Mouse (Mus musculus) forebrain, embryonic 16.5 days (tissue): ENCODE results near the gene Inip. TPM values are rescaled to one million over a fixed set of nuclear protein-coding genes. Genes with fewer than 3 reads are reported as not detected.

Experiments used
- ATAC-seq: fragments of 200-750 bp; cut with Nextera tagmentation; 2 replicates; pipeline ENCODE4 v1.8.0; 2017; ENCODE audit warnings: mild to moderate bottlenecking, moderate library complexity
- H3K27ac ChIP-seq: fragments of 300-500 bp; sonication (generic); 2 replicates; pipeline ENCODE4 v1.5.1; 2014; ENCODE audit warnings: low read length, control low read depth
- H3K27me3 ChIP-seq: fragments of 300-500 bp; sonication (generic); replicated peaks from 2 replicates; pipeline ENCODE4 v1.6.1; 2014; ENCODE audit warnings: low read length; ENCODE audit not compliant: control insufficient read depth, insufficient read depth
- H3K36me3 ChIP-seq: fragments of 300-500 bp; sonication (generic); 2 replicates; pipeline ENCODE4 v1.6.1; 2014; ENCODE audit not compliant: control insufficient read depth, insufficient read depth
- H3K4me1 ChIP-seq: fragments of 300-500 bp; sonication (generic); replicated peaks from 2 replicates; pipeline ENCODE4 v1.6.1; 2014; ENCODE audit warnings: low read length; ENCODE audit not compliant: control insufficient read depth, insufficient read depth
- H3K4me2 ChIP-seq: fragments of 300-500 bp; sonication (generic); 2 replicates; pipeline ENCODE4 v1.6.1; 2014; ENCODE audit warnings: mild to moderate bottlenecking, low read length, control low read depth
- H3K4me3 ChIP-seq: fragments of 300-500 bp; sonication (generic); replicated peaks from 2 replicates; pipeline ENCODE4 v1.5.1; 2014; ENCODE audit warnings: mild to moderate bottlenecking, low read length, control low read depth
- H3K9ac ChIP-seq: fragments of 300-500 bp; sonication (generic); replicated peaks from 2 replicates; pipeline ENCODE4 v1.6.1; 2014; ENCODE audit warnings: low read depth, low read length, control low read depth
- H3K9me3 ChIP-seq: fragments of 300-500 bp; sonication (generic); 2 replicates; pipeline ENCODE4 v1.6.1; 2016; ENCODE audit warnings: low read length; ENCODE audit not compliant: control insufficient read depth
- WGBS: fragments of 180-500 bp; shearing (Covaris S2); extraction: QIAGEN DNeasy Blood & Tissue Kit; methylation state at CpG from one replicate; pipeline ENCODE4 v1.1.7; 2014; 5-methylcytosine and 5-hydroxymethylcytosine counted together
- polyA plus RNA-seq: library from polyadenylated mRNA; unstranded; fragments of >200 nt; fragmentation: Nextera tagmentation; extraction: Ambion mirVana; gene quantifications from 2 replicates; pipeline ENCODE4 v1.2.1, GENCODE M21; 2015

Gene Inip
- polyA plus RNA-seq, 1 experiment from 2014 or later = 73.6 TPM

DNA sequence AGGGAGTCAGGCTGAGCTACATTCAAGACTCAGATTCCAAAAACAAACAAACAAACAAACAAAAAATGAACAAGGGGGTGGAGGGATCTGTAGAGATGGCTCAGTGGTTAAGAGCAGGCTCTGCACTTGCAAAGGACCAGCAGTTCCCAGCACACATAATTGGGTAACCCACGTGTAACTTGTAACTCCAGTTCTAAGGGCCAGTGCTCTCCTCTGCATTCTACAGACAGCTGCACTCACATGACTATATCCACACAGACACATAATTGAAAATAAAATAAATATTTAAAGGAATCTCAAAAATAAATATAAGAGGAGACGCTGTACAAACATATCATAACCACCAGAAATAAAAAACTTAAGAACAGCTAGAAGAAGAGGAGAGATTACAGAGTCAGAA lies 61.5 kb downstream of the Inip start:
- no peak overlapping the region for H3K27ac ChIP-seq
- no peak overlapping the region for H3K4me3 ChIP-seq
- H3K27me3 ChIP-seq = no peaks in the 10 kb centered on the region
- H3K9ac ChIP-seq = no peak overlapping the region
- no peaks in the 10 kb centered on the region for H3K9me3 ChIP-seq
- H3K4me1 ChIP-seq = no peaks in the 10 kb centered on the region
- ATAC-seq = no peak
- 98% methylated on average over 2 of the region's 2 CpGs for WGBS
- H3K4me2 ChIP-seq = no peak overlapping the region
- H3K36me3 ChIP-seq = no peaks in the 10 kb centered on the region

DNA sequence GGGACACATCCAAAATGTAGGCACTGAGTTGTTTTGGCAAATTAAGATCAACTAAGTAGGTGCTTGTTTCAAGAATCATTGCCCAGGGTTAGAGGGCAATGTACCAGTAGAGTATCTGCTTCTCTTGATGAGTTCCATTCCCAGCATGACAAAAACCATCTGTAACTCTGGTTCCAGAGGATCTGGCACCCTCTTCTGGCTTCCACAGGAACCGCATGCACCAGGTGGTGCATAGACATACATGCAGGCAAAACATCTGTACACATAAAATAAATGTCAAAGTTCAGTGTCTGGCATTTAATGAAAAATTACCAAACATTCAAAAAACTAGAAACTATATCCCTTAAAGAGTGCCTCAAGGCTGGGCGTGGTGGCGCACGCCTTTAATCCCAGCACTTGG lies 62.1 kb downstream of the Inip start:
- H3K4me2 ChIP-seq = no peak overlapping the region
- no peaks in the 10 kb centered on the region for H3K36me3 ChIP-seq
- no peak overlapping the region for H3K9ac ChIP-seq
- no peak overlapping the region for H3K4me3 ChIP-seq
- H3K4me1 ChIP-seq = no peaks in the 10 kb centered on the region
- H3K27me3 ChIP-seq = no peaks in the 10 kb centered on the region
- WGBS = 99% methylated on average over 4 of the region's 4 CpGs
- no peaks in the 10 kb centered on the region for H3K9me3 ChIP-seq
- H3K27ac ChIP-seq = no peak overlapping the region
- ATAC-seq = no peak

DNA sequence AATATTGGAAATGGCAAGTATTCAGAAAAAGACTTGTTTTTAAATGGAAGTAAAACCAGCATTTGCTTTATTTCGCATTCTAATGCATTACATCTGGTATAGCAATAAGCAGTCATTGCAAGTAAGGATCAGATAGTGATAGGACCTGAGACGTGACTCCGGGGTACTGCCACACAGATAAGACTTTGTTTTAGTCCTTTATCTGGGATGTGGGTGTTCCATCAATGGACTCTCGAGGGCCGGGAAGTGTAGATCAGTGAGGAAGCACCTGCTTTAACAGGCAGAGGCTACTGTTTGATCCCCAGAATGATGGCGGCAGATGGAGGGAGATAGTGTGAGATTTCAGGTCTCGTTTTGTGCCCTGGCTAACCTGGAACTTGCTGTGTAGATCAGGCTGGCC lies 69.8 kb downstream of the Inip start:
- ATAC-seq = no peak
- 93% methylated on average over 7 of the region's 7 CpGs for WGBS

DNA sequence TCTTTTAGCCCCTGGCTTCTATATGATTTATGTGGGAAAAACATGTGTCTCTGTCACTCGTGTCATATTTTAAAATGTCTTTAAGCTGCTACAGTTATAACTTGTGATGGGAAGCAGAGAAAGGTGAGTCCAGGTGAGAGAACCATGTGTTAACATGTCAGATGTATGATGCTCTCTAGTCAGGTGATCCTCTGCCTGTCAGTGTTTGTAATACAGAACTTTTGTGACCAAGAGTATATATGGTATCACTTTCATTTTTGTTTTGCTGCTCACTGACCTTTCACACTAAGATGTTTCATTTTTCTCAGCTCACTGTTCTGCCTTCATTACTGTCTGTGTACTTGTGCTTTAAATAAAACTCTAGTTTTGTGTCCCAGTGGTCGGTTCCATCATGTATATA lies 72.5 kb downstream of the Inip start:
- Histone ChIP-seq H3K4me3 (no peak overlapping the region), H3K36me3 (no peaks in the 10 kb centered on the region), H3K27ac (no peak overlapping the region), H3K27me3 (no peaks in the 10 kb centered on the region), H3K9me3 (no peaks in the 10 kb centered on the region), H3K9ac (no peak overlapping the region), H3K4me2 (no peak overlapping the region), H3K4me1 (no peaks in the 10 kb centered on the region)
- WGBS = 96% methylated on average over 2 of the region's 2 CpGs
- no peak for ATAC-seq

More for the DNA sequence above, 69.8 kb downstream of the Inip start:
- H3K27me3 ChIP-seq = no peaks in the 10 kb centered on the region
- H3K9me3 ChIP-seq = no peaks in the 10 kb centered on the region
- no peaks in the 10 kb centered on the region for H3K4me1 ChIP-seq
- no peaks in the 10 kb centered on the region for H3K36me3 ChIP-seq
- H3K9ac ChIP-seq = no peak overlapping the region
- H3K27ac ChIP-seq = no peak overlapping the region
- H3K4me3 ChIP-seq = no peak overlapping the region
- no peak overlapping the region for H3K4me2 ChIP-seq

DNA sequence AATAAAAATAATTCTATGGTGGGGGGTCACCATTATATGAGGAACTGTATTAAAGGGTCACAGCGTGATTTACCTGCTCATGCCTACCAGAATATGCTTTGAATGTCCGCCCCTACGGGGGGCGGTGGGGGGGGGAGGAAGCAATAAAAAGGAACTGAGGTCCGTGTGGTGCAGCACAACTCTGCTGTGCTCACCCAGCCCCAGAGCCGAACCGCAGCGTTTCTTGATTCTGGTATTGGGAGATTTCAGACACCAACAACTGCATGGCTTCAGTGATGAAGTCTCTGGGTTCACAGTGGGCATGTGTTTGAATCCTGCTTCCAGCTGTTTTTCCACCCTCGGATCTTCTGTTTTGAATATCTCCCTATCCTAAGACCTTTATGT lies 73.5 kb downstream of the Inip start:
- H3K27ac ChIP-seq = no peak overlapping the region
- no peak overlapping the region for H3K9ac ChIP-seq
- no peaks in the 10 kb centered on the region for H3K27me3 ChIP-seq
- H3K36me3 ChIP-seq = no peaks in the 10 kb centered on the region
- H3K4me3 ChIP-seq = no peak overlapping the region
- no peak for ATAC-seq
- H3K4me2 ChIP-seq = no peak overlapping the region
- H3K4me1 ChIP-seq = no peaks in the 10 kb centered on the region
- WGBS = 77% methylated on average over 9 of the region's 9 CpGs
- no peaks in the 10 kb centered on the region for H3K9me3 ChIP-seq

DNA sequence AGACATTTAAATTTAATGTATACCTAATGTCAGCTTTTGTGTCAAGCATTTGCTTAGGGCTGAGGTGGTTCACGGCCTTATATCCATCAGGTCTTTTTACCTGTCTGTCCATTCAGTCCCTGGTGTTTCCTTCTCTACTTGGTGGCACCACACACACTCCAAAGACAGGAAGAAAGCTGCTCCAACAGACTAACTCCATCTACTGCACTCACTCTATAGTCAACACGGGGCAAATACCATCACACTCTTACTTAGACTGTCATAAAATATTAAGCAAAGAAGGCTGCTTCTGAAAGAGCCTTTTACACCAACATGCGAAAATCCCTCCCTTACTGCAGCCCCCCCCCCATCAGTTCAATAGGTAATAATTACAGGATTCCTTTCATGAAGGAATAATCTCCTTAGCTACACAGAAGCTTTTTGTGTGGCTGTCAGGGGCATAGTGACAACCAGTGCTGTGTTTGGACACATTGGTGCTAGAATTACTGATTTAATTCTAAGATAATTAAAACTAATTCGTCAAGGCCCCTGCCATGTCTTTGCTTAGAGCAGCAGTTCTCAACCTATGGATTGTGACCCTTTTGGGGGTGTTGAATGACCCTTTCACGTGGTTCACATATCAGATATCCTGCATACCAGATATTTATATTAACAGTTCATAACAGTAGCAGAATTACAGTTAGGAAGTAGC lies 74.1 kb downstream of the Inip start:
- no peak overlapping the region for H3K4me2 ChIP-seq
- no peak overlapping the region for H3K27ac ChIP-seq
- no peaks in the 10 kb centered on the region for H3K36me3 ChIP-seq
- no peaks in the 10 kb centered on the region for H3K9me3 ChIP-seq
- no peak overlapping the region for H3K9ac ChIP-seq
- WGBS = 27% methylated on average over 5 of the region's 5 CpGs
- peak; percentile 38; the same call in 1 of the 2 replicates for ATAC-seq
- H3K27me3 ChIP-seq = no peaks in the 10 kb centered on the region
- no peak overlapping the region for H3K4me3 ChIP-seq
- no peaks in the 10 kb centered on the region for H3K4me1 ChIP-seq

DNA sequence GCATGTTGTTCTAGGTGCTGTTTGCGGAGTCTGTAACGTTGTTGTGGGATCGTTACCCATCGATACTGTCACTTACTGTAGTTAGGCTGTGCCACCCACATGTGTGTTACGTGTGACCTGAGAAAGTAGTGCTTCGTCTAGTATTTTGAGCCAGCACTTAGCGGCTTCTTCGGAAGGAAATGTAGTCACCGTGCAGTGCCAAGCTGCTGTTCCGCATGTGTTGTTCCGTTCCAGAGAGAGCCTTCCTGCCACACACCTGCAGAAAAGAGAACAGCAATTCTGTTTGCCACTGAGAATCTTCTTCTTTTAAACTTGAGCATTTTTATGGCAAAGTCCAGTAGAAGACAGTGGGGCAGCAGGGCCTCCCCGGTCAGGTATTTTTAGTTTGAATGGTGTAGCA lies 74.9 kb downstream of the Inip start:
- Histone ChIP-seq H3K36me3 (no peaks in the 10 kb centered on the region), H3K9ac (no peak overlapping the region), H3K4me1 (no peaks in the 10 kb centered on the region), H3K27ac (no peak overlapping the region), H3K9me3 (no peaks in the 10 kb centered on the region), H3K27me3 (no peaks in the 10 kb centered on the region), H3K4me2 (no peak overlapping the region), H3K4me3 (no peak overlapping the region)
- no peak for ATAC-seq
- 91% methylated on average over 12 of the region's 12 CpGs for WGBS

DNA sequence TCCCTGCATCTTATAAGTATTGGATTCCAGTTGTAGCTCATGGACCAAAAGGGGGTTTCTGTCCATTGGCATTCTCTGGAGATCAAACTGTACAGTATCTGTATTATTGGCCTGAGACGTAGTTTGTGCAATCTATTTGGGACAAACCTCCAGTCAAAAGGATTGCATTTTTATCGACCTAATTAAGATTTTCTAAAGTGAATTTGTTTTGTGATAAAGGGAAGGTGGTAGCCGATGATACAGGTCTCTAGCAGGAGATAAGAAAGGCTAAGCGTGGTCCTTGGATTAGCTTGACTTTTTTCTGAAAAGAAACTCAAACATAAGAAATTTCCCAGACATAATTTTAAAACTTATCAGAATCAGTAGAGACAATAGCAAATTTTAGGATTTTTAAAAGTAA lies 75.8 kb downstream of the Inip start:
- Histone ChIP-seq H3K9me3 (no peaks in the 10 kb centered on the region), H3K27me3 (no peaks in the 10 kb centered on the region), H3K4me3 (no peak overlapping the region), H3K4me1 (no peaks in the 10 kb centered on the region), H3K27ac (no peak overlapping the region), H3K4me2 (no peak overlapping the region), H3K36me3 (no peaks in the 10 kb centered on the region), H3K9ac (no peak overlapping the region)
- 89% methylated on average over 4 of the region's 4 CpGs for WGBS
- no peak for ATAC-seq

DNA sequence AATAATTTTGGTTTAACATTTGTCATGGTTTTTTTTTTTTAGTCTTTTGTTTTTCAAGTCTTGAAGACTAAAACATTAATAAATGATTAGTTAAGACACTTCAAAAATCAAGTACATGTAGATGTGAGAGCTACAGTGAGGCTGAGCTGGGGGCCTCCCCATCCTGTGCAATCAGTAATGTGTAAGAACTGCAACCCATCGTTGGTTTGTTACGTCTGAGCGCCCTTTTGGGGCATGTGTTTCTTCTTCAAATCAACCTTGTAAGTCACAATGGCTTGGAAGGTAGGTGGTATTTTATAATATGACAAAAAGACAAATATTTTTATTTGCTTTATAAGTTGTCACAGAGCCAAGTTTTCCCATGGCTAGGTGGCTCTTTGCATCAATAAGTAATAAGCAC lies 79.6 kb downstream of the Inip start:
- no peaks in the 10 kb centered on the region for H3K4me1 ChIP-seq
- no peaks in the 10 kb centered on the region for H3K9me3 ChIP-seq
- ATAC-seq = no peak
- no peaks in the 10 kb centered on the region for H3K36me3 ChIP-seq
- H3K9ac ChIP-seq = no peak overlapping the region
- no peak overlapping the region for H3K4me2 ChIP-seq
- H3K27me3 ChIP-seq = no peaks in the 10 kb centered on the region
- no peak overlapping the region for H3K4me3 ChIP-seq
- 91% methylated on average over 3 of the region's 3 CpGs for WGBS
- H3K27ac ChIP-seq = no peak overlapping the region
